Mouse (Mus musculus) forebrain, postnatal 0 days (tissue): Measurements from ENCODE around the gene Mgrn1. TPM values are rescaled to one million over a fixed set of nuclear protein-coding genes. Genes with fewer than 3 reads are reported as not detected.

Experiments used
- ATAC-seq: fragments of 200-750 bp; cut with Nextera tagmentation; 2 replicates; pipeline ENCODE4 v1.8.0; 2017; ENCODE audit warnings: mild to moderate bottlenecking, moderate library complexity
- DNase-seq: peaks from one replicate; pipeline ENCODE4 v3.0.0-alpha.2; 2015
- H3K27ac ChIP-seq: fragments of 300-500 bp; sonication (generic); 2 replicates; pipeline ENCODE4 v1.5.1; 2014; ENCODE audit warnings: low read depth, mild to moderate bottlenecking, antibody characterized with exemption, low read length, moderate library complexity, mixed read lengths
- H3K27me3 ChIP-seq: fragments of 300-500 bp; sonication (generic); 2 replicates; pipeline ENCODE4 v1.6.1; 2014; ENCODE audit warnings: mild to moderate bottlenecking, low read length, mixed read lengths; ENCODE audit not compliant: insufficient read depth
- H3K36me3 ChIP-seq: fragments of 300-500 bp; sonication (generic); 2 replicates; pipeline ENCODE4 v1.6.1; 2014; ENCODE audit warnings: mild to moderate bottlenecking, moderate library complexity; ENCODE audit not compliant: insufficient read depth
- H3K4me1 ChIP-seq: fragments of 300-500 bp; sonication (generic); 2 replicates; pipeline ENCODE4 v1.6.1; 2014; ENCODE audit warnings: antibody characterized with exemption; ENCODE audit not compliant: insufficient read depth
- H3K4me2 ChIP-seq: fragments of 300-500 bp; sonication (generic); 2 replicates; pipeline ENCODE4 v1.6.1; 2014; ENCODE audit warnings: low read depth, mild to moderate bottlenecking, moderate library complexity
- H3K4me3 ChIP-seq: fragments of 300-500 bp; sonication (generic); 2 replicates; pipeline ENCODE4 v1.5.1; 2014; ENCODE audit warnings: low read depth, low read length, mixed read lengths
- H3K9ac ChIP-seq: fragments of 300-500 bp; sonication (generic); 2 replicates; pipeline ENCODE4 v1.6.1; 2014; ENCODE audit warnings: mild to moderate bottlenecking
- H3K9me3 ChIP-seq: fragments of 300-500 bp; sonication (generic); 2 replicates; pipeline ENCODE4 v1.6.1; 2016; ENCODE audit warnings: low read length
- CTCF ChIP-seq: sonication (generic); IDR thresholded peaks from 2 replicates; pipeline ENCODE4 v1.5.1; 2016; ENCODE audit warnings: antibody characterized with exemption, control low read depth, low read depth
- WGBS: fragments of 180-500 bp; shearing (Covaris S2); extraction: QIAGEN DNeasy Blood & Tissue Kit; methylation state at CpG from one replicate; pipeline ENCODE4 v1.1.7; 2014; 5-methylcytosine and 5-hydroxymethylcytosine counted together
- polyA plus RNA-seq: library from polyadenylated mRNA; unstranded; fragments of >200 nt; fragmentation: Nextera tagmentation; extraction: Ambion mirVana; gene quantifications from 2 replicates; pipeline ENCODE4 v1.2.1, GENCODE M21; 2015
- total RNA-seq: library from RNA; depleted of rRNA; stranded (reverse); fragments of >200 nt; gene quantifications from 2 replicates; pipeline ENCODE4 v1.2.3, GENCODE M21; 2014

Gene Mgrn1
- total and polyA plus RNA-seq, 2 experiments from 2014 or later: 109 to 167 TPM

DNA sequence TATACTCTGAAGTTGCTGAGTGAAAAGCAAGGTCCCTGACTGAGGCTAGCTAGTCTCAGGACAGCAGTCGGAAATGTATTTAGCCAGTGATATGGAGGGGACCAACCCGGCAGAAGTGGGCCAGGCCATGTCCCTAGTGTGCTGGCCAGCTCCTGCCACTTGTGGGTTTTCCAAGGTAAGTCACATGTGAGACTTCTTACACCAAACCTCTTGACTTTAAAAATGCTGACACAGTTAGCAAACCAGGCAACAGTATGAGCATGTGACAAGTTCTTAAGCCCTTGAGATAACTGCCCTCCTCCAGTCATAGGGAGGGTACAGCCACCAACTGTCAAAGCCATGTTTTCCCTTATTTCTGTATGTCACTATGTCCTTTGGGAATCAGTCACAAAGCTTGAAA lies 14.1 kb upstream of the Mgrn1 start:
- WGBS: 90% methylated on average over 2 of the region's 2 CpGs
- no peak for TF ChIP-seq CTCF
- Histone ChIP-seq H3K4me1 (no peaks in the 10 kb centered on the region), H3K9me3 (no peaks in the 10 kb centered on the region), H3K4me3 (no peak overlapping the region), H3K4me2 (no peak overlapping the region), H3K9ac (no peak overlapping the region), H3K36me3 (peaks cover 36% of the 10 kb centered on the region), H3K27me3 (no peaks in the 10 kb centered on the region), H3K27ac (no peak overlapping the region)
- DNase-seq (no peak), ATAC-seq (no peak)

- WGBS: 76% methylated on average over 23 of the region's 23 CpGs
These were observed 10.6 kb upstream of the Mgrn1 start for GRCm38 (mm10) chr16:4875198-4876032.

GRCm38 (mm10) chr16:4876033-4876680 lies 9.9 kb upstream of the Mgrn1 start:
- Histone ChIP-seq H3K9ac (no peak overlapping the region), H3K27me3 (no peaks in the 10 kb centered on the region), H3K27ac (no peak overlapping the region), H3K4me1 (peaks cover 10% of the 10 kb centered on the region), H3K36me3 (peaks cover 23% of the 10 kb centered on the region; the same call in 1 of the 2 replicates), H3K9me3 (no peaks in the 10 kb centered on the region), H3K4me2 (no peak overlapping the region), H3K4me3 (no peak overlapping the region)
- DNase-seq: peak; percentile 43
- ATAC-seq: no peak
- TF ChIP-seq CTCF: no peak
- WGBS: 64% methylated on average over 8 of the region's 8 CpGs

More at GRCm38 (mm10) chr16:4875198-4876032, 10.6 kb upstream of the Mgrn1 start:
- ATAC-seq (no peak), DNase-seq (no peak)
- peaks cover 24% of the 10 kb centered on the region for H3K36me3 ChIP-seq
- no peak for TF ChIP-seq CTCF
- H3K9me3 ChIP-seq: no peaks in the 10 kb centered on the region
- peaks cover 10% of the 10 kb centered on the region for H3K4me1 ChIP-seq
- H3K9ac ChIP-seq: no peak overlapping the region
- H3K4me3 ChIP-seq: no peak overlapping the region
- H3K27ac ChIP-seq: no peak overlapping the region
- H3K4me2 ChIP-seq: no peak overlapping the region
- H3K27me3 ChIP-seq: no peaks in the 10 kb centered on the region

GRCm38 (mm10) chr16:4877195-4877594 lies 8.9 kb upstream of the Mgrn1 start:
- ATAC-seq (no peak), DNase-seq (no peak)
- Histone ChIP-seq H3K9ac (no peak overlapping the region), H3K9me3 (no peaks in the 10 kb centered on the region), H3K4me2 (no peak overlapping the region), H3K4me3 (no peak overlapping the region), H3K27me3 (no peaks in the 10 kb centered on the region), H3K27ac (no peak overlapping the region), H3K4me1 (peaks cover 10% of the 10 kb centered on the region), H3K36me3 (peaks cover 23% of the 10 kb centered on the region; the same call in 1 of the 2 replicates)
- 89% methylated on average over 4 of the region's 4 CpGs for WGBS
- TF ChIP-seq CTCF: no peak

DNA sequence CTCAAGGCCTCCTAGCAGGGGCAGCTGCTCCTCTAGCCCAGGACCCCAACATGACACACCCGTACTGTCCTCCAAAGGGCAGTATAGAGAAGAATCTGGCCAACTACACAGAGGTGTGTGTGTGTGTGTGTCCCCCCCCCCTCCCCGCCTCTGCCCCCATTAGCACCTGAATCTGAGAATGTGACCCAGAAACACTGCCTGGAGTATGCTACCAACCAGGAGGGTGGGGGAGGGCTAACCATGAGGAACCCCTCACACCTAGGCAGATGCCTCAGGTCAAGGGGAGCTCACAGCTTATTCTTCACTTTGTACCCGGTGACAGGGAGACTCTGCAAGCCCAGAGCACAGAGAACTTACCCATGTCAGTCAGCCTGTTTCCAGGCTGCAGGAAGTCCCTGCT lies 8.3 kb upstream of the Mgrn1 start:
- Histone ChIP-seq H3K9ac (no peak overlapping the region; the same call in 1 of the 2 replicates), H3K36me3 (peaks cover 23% of the 10 kb centered on the region; the same call in 1 of the 2 replicates), H3K4me1 (peaks cover 10% of the 10 kb centered on the region), H3K4me2 (peak overlapping the region; percentile 75), H3K9me3 (no peaks in the 10 kb centered on the region), H3K27me3 (no peaks in the 10 kb centered on the region), H3K27ac (no peak overlapping the region), H3K4me3 (peak overlapping the region; percentile 88)
- 87% methylated on average over 3 of the region's 3 CpGs for WGBS
- ATAC-seq (no peak), DNase-seq (no peak)
- TF ChIP-seq CTCF: no peak

DNA sequence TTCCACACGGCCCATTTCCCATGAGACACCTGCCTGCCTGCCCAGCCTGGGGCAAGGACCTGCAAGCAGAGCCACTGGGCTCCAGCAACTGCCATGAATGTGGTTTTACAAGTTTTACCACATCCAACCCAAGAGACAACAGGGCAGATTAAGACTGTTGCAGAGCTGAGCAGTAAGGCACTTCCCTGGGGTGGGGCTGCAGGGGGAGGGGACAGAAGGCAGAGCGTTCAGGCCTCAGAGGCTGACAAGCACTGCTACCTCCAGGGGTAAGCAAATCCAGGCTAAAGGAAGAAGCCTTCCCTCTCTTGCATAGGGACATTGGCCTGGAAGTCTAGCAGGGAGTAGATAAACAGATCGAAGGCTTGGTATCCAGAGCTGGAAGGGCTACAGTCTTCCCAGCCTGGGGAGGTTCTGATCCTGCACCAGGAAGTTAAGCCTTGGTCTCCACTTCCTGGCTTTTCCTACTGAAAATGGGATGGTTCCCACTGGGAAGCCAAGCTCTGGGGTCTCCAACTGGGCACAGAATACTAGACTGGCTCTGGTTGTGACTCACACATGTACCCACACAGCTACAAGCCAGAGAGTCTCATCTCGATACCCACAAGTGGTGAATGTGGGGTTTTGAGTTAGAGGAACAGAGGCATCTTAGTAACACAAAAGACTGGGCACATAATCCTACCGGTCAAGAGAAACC lies 7.7 kb upstream of the Mgrn1 start:
- Histone ChIP-seq H3K4me3 (peak overlapping the region; percentile 88), H3K9me3 (no peaks in the 10 kb centered on the region), H3K9ac (peak overlapping the region; percentile 92), H3K27ac (peak overlapping the region; percentile 98), H3K4me1 (peaks cover 10% of the 10 kb centered on the region), H3K27me3 (no peaks in the 10 kb centered on the region), H3K4me2 (peak overlapping the region; percentile 75), H3K36me3 (peaks cover 21% of the 10 kb centered on the region; the same call in 1 of the 2 replicates)
- TF ChIP-seq CTCF: no peak
- 35% methylated on average over 5 of the region's 5 CpGs for WGBS
- peak; percentile 13 for DNase-seq
- ATAC-seq: no peak
